Mouse (Mus musculus): ENCODE measurements at regions not wholly inside any gene's neighbourhood (a gene's known extent, or its start where the extent isn't known, plus 50 kb on each side); places are given as distances from the start of the nearest gene placed in this dataset.

GRCm38 (mm10) chr2:75603175-75603871, 55.7 kb upstream of the Hnrnpa3 start:
- peak overlapping the region; percentile 44 for H3K4me3 ChIP-seq (ENCODE audit: insufficient read depth, low read length)
- TF ChIP-seq CTCF (IDR thresholded peaks at IDR 0.05; ENCODE audit: extremely low read depth, insufficient read depth, low read length) (peak; percentile 50), POLR2A (IDR thresholded peaks at IDR 0.05; ENCODE audit: extremely low read depth, insufficient read depth, low read length) (no peak)
- H3K4me1 ChIP-seq (ENCODE audit: control insufficient read depth, insufficient read depth, low read length), result no peaks in the 10 kb centered on the region
- no peak overlapping the region for H3K27ac ChIP-seq (ENCODE audit: insufficient read depth, low read length)

- TF ChIP-seq CTCF (IDR thresholded peaks at IDR 0.05; ENCODE audit: extremely low read depth, insufficient read depth, low read length), result peak; percentile 93
- TF ChIP-seq POLR2A (IDR thresholded peaks at IDR 0.05; ENCODE audit: extremely low read depth, insufficient read depth, low read length), result no peak
- Histone ChIP-seq H3K4me3 (ENCODE audit: insufficient read depth, low read length) (no peak overlapping the region), H3K27ac (ENCODE audit: insufficient read depth, low read length) (no peak overlapping the region), H3K4me1 (ENCODE audit: control insufficient read depth, insufficient read depth, low read length) (no peaks in the 10 kb centered on the region)
These were observed 53.4 kb upstream of the Hnrnpa3 start for GRCm38 (mm10) chr2:75605634-75606033.

- H3K4me1 ChIP-seq (ENCODE audit: control insufficient read depth, insufficient read depth, low read length), result no peaks in the 10 kb centered on the region
- no peak overlapping the region for H3K27ac ChIP-seq (ENCODE audit: insufficient read depth, low read length)
- H3K4me3 ChIP-seq (ENCODE audit: insufficient read depth, low read length), result no peak overlapping the region
- no peak for TF ChIP-seq POLR2A (IDR thresholded peaks at IDR 0.05; ENCODE audit: extremely low read depth, insufficient read depth, low read length)
- TF ChIP-seq CTCF (IDR thresholded peaks at IDR 0.05; ENCODE audit: extremely low read depth, insufficient read depth, low read length), result no peak
These were observed 51.8 kb upstream of the Hnrnpa3 start for GRCm38 (mm10) chr2:75607010-75607915.

- H3K4me3 ChIP-seq (ENCODE audit: insufficient read depth, low read length), result no peak overlapping the region
- TF ChIP-seq POLR2A (IDR thresholded peaks at IDR 0.05; ENCODE audit: extremely low read depth, insufficient read depth, low read length) (no peak), CTCF (IDR thresholded peaks at IDR 0.05; ENCODE audit: extremely low read depth, insufficient read depth, low read length) (no peak)
These were observed 51.1 kb upstream of the Hnrnpa3 start for GRCm38 (mm10) chr2:75607958-75608357.

GRCm38 (mm10) chr2:75608482-75608881, 50.6 kb upstream of the Hnrnpa3 start:
- Histone ChIP-seq H3K4me3 (ENCODE audit: insufficient read depth, low read length) (no peak overlapping the region), H3K4me1 (ENCODE audit: control insufficient read depth, insufficient read depth, low read length) (no peaks in the 10 kb centered on the region), H3K27ac (ENCODE audit: insufficient read depth, low read length) (no peak overlapping the region)
- TF ChIP-seq POLR2A (IDR thresholded peaks at IDR 0.05; ENCODE audit: extremely low read depth, insufficient read depth, low read length) (no peak), CTCF (IDR thresholded peaks at IDR 0.05; ENCODE audit: extremely low read depth, insufficient read depth, low read length) (no peak)

More at GRCm38 (mm10) chr2:75607958-75608357, 51.1 kb upstream of the Hnrnpa3 start:
- H3K27ac ChIP-seq (ENCODE audit: insufficient read depth, low read length), result no peak overlapping the region
- H3K4me1 ChIP-seq (ENCODE audit: control insufficient read depth, insufficient read depth, low read length), result no peaks in the 10 kb centered on the region

GRCm38 (mm10) chr2:75609150-75609946, 49.7 kb upstream of the Hnrnpa3 start:
- no peak overlapping the region for H3K4me3 ChIP-seq (ENCODE audit: insufficient read depth, low read length)
- no peaks in the 10 kb centered on the region for H3K4me1 ChIP-seq (ENCODE audit: control insufficient read depth, insufficient read depth, low read length)
- TF ChIP-seq POLR2A (IDR thresholded peaks at IDR 0.05; ENCODE audit: extremely low read depth, insufficient read depth, low read length) (no peak), CTCF (IDR thresholded peaks at IDR 0.05; ENCODE audit: extremely low read depth, insufficient read depth, low read length) (no peak)
- no peak overlapping the region for H3K27ac ChIP-seq (ENCODE audit: insufficient read depth, low read length)
